Mouse (Mus musculus): ENCODE results near the gene Kcnj5. TPM values are rescaled to one million over a fixed set of nuclear protein-coding genes. Genes with fewer than 3 reads are reported as not detected.

The Kcnj5 gene
- total RNA-seq, 1 experiment, result 0.13 TPM

DNA sequence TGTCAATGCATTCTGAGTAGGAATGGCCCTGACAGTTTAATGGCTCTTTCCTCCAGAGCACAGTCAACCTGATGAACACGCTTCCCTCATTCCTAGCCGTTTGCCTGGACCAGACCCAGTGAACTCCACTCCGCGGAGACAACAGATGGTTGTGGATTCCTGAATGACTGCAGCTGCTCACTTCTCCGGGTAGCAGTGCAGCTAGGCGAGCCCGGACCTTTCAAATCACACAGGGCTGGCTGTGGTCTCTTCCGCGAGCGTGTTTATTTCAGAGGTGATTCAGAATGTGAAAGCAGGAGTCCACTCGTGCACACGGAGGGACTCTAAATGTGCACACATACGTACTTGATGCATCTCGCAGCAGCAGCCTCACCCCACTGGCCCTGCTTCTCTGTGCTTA is 32.4 kb downstream of the Kcnj5 start:
- in situ Hi-C loops (cut with MboI; ENCODE audit: low sequenced_read_pairs in 2 of 2, unreplicated experiment in 2 of 2), result no loop called here
- H3K9ac ChIP-seq (ENCODE audit: insufficient read depth, low read depth, low read length, poor library complexity, severe bottlenecking), result no peak overlapping the region
- no peaks in the 10 kb centered on the region for H3K4me1 ChIP-seq (ENCODE audit: control insufficient read depth in 2 of 2, insufficient read depth in 2 of 2, low read length in 2 of 2, poor library complexity in 1 of 2)
- no peaks in the 10 kb centered on the region for H3K36me3 ChIP-seq (ENCODE audit: control insufficient read depth, insufficient read depth, low read length, poor library complexity, severe bottlenecking)
- TF ChIP-seq CHD2 (IDR thresholded peaks at IDR 0.05; ENCODE audit: low read depth, low read length) (no peak), ZC3H11A (IDR thresholded peaks at IDR 0.05; ENCODE audit: borderline replicate concordance, low read depth, low read length) (no peak), ZNF384 (IDR thresholded peaks at IDR 0.05; ENCODE audit: low read depth, low read length) (no peak)
- no peak for DNase-seq (ENCODE audit: low read depth, low spot score)
- no peak overlapping the region for H3K27ac ChIP-seq (ENCODE audit: insufficient read depth, low read depth, low read length, poor library complexity, severe bottlenecking)
- no peaks in the 10 kb centered on the region for H3K9me3 ChIP-seq (ENCODE audit: control insufficient read depth, insufficient read depth, low read depth, low read length)
- H3K4me3 ChIP-seq (ENCODE audit: insufficient read depth in 1 of 2, low read depth in 1 of 2, low read length in 2 of 2, poor library complexity in 1 of 2, severe bottlenecking in 1 of 2), result no peak overlapping the region

- no peak overlapping the region for H3K27ac ChIP-seq (ENCODE audit: insufficient read depth, low read depth, low read length, poor library complexity, severe bottlenecking)
- TF ChIP-seq ZC3H11A (IDR thresholded peaks at IDR 0.05; ENCODE audit: borderline replicate concordance, low read depth, low read length) (no peak), ZNF384 (IDR thresholded peaks at IDR 0.05; ENCODE audit: low read depth, low read length) (no peak), HCFC1 (IDR thresholded peaks at IDR 0.05; ENCODE audit: borderline replicate concordance, insufficient read depth, low read length) (no peak), CHD2 (IDR thresholded peaks at IDR 0.05; ENCODE audit: low read depth, low read length) (no peak), MAFK (IDR thresholded peaks at IDR 0.05; ENCODE audit: insufficient read depth, low read depth, low read length) (no peak)
- no peak overlapping the region for H3K4me3 ChIP-seq (ENCODE audit: insufficient read depth in 1 of 2, low read depth in 1 of 2, low read length in 2 of 2, poor library complexity in 1 of 2, severe bottlenecking in 1 of 2)
- H3K4me1 ChIP-seq (ENCODE audit: control insufficient read depth in 2 of 2, insufficient read depth in 2 of 2, low read length in 2 of 2, poor library complexity in 1 of 2), result no peaks in the 10 kb centered on the region
- no peaks in the 10 kb centered on the region for H3K9me3 ChIP-seq (ENCODE audit: control insufficient read depth, insufficient read depth, low read depth, low read length)
- no peak for DNase-seq (ENCODE audit: low read depth, low spot score)
- in situ Hi-C loops (cut with MboI; ENCODE audit: low sequenced_read_pairs in 2 of 2, unreplicated experiment in 2 of 2), result no loop called here
- H3K36me3 ChIP-seq (ENCODE audit: control insufficient read depth, insufficient read depth, low read length, poor library complexity, severe bottlenecking), result no peaks in the 10 kb centered on the region
- H3K9ac ChIP-seq (ENCODE audit: insufficient read depth, low read depth, low read length, poor library complexity, severe bottlenecking), result no peak overlapping the region
Measured at GRCm38 (mm10) chr9:32302501-32303150, 41.5 kb downstream of the Kcnj5 start.

- in situ Hi-C loops (cut with MboI; ENCODE audit: low sequenced_read_pairs in 2 of 2, unreplicated experiment in 2 of 2), result no loop called here
- H3K9me3 ChIP-seq (ENCODE audit: control insufficient read depth, insufficient read depth, low read depth, low read length), result no peaks in the 10 kb centered on the region
- no peak for DNase-seq (ENCODE audit: low read depth, low spot score)
- TF ChIP-seq HCFC1 (IDR thresholded peaks at IDR 0.05; ENCODE audit: borderline replicate concordance, insufficient read depth, low read length) (no peak), CHD2 (IDR thresholded peaks at IDR 0.05; ENCODE audit: low read depth, low read length) (no peak), ZNF384 (IDR thresholded peaks at IDR 0.05; ENCODE audit: low read depth, low read length) (no peak), MAFK (IDR thresholded peaks at IDR 0.05; ENCODE audit: insufficient read depth, low read depth, low read length) (no peak), ZC3H11A (IDR thresholded peaks at IDR 0.05; ENCODE audit: borderline replicate concordance, low read depth, low read length) (no peak)
- peaks cover 0 to 6% of the 10 kb centered on the region in 2 experiments; a peak in 1 of 4 replicates for H3K4me1 ChIP-seq (ENCODE audit: control insufficient read depth in 2 of 2, insufficient read depth in 2 of 2, low read length in 2 of 2, poor library complexity in 1 of 2)
- H3K4me3 ChIP-seq (ENCODE audit: insufficient read depth in 1 of 2, low read depth in 1 of 2, low read length in 2 of 2, poor library complexity in 1 of 2, severe bottlenecking in 1 of 2), result no peak overlapping the region
- H3K36me3 ChIP-seq (ENCODE audit: control insufficient read depth, insufficient read depth, low read length, poor library complexity, severe bottlenecking), result no peaks in the 10 kb centered on the region
- H3K9ac ChIP-seq (ENCODE audit: insufficient read depth, low read depth, low read length, poor library complexity, severe bottlenecking), result no peak overlapping the region
- no peak overlapping the region for H3K27ac ChIP-seq (ENCODE audit: insufficient read depth, low read depth, low read length, poor library complexity, severe bottlenecking)
Measured at GRCm38 (mm10) chr9:32295061-32295800, 48.9 kb downstream of the Kcnj5 start.

- no peak overlapping the region for H3K4me3 ChIP-seq (ENCODE audit: insufficient read depth in 1 of 2, low read depth in 1 of 2, low read length in 2 of 2, poor library complexity in 1 of 2, severe bottlenecking in 1 of 2)
- no peaks in the 10 kb centered on the region for H3K36me3 ChIP-seq (ENCODE audit: control insufficient read depth, insufficient read depth, low read length, poor library complexity, severe bottlenecking)
- in situ Hi-C loops (cut with MboI; ENCODE audit: low sequenced_read_pairs in 2 of 2, unreplicated experiment in 2 of 2), result no loop called here
- TF ChIP-seq HCFC1 (IDR thresholded peaks at IDR 0.05; ENCODE audit: borderline replicate concordance, insufficient read depth, low read length), result no peak
- no peak for TF ChIP-seq CHD2 (IDR thresholded peaks at IDR 0.05; ENCODE audit: low read depth, low read length)
- TF ChIP-seq ZNF384 (IDR thresholded peaks at IDR 0.05; ENCODE audit: low read depth, low read length), result no peak
- TF ChIP-seq ZC3H11A (IDR thresholded peaks at IDR 0.05; ENCODE audit: borderline replicate concordance, low read depth, low read length), result no peak
- TF ChIP-seq MAFK (IDR thresholded peaks at IDR 0.05; ENCODE audit: insufficient read depth, low read depth, low read length), result no peak
- peak; percentile 24 for DNase-seq (ENCODE audit: low read depth, low spot score)
- H3K4me1 ChIP-seq (ENCODE audit: control insufficient read depth in 2 of 2, insufficient read depth in 2 of 2, low read length in 2 of 2, poor library complexity in 1 of 2), result peaks cover 0 to 6% of the 10 kb centered on the region in 2 experiments; a peak in 1 of 4 replicates
- no peak overlapping the region for H3K27ac ChIP-seq (ENCODE audit: insufficient read depth, low read depth, low read length, poor library complexity, severe bottlenecking)
- no peak overlapping the region for H3K9ac ChIP-seq (ENCODE audit: insufficient read depth, low read depth, low read length, poor library complexity, severe bottlenecking)
- no peaks in the 10 kb centered on the region for H3K9me3 ChIP-seq (ENCODE audit: control insufficient read depth, insufficient read depth, low read depth, low read length)
Measured at GRCm38 (mm10) chr9:32292686-32293085, 51.5 kb downstream of the Kcnj5 start.

Data from ES-E14 (cell line).